Mouse (Mus musculus) lung, postnatal 25 days (tissue): ENCODE measurements around the gene Nphp1.
A peak's percentile ranks its signal among the peaks of the same experiment; 100 is the strongest.

ENCODE experiments used
- DNase-seq: peaks from one replicate; pipeline ENCODE4 v3.0.0; 2022; ENCODE audit warnings: low spot score

The Nphp1 gene

GRCm38 (mm10) chr2:127748316-127748715 lies 40.4 kb downstream of the Nphp1 start:
- no peak for DNase-seq

DNA sequence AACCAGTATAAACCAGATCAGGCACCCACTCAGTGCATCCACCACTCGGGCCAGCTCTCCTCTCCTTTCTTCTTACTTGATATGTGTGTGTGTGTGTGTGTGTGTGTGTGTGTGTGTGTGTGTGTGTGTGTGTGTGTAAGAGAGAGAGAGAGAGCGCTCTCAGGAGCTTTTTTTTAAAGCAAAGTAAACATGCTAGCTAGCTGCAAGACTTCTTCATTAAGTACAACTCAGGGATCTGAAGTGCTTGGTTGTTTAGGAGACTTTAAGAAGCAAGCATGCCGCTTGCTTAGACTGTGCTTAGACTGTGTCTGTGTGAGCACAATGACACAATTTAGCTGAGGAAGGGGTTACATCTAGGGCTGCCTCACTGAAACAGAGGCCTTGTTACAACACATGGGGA lies 46.1 kb downstream of the Nphp1 start:
- peak; percentile 26 for DNase-seq

- DNase-seq = no peak
Measured at GRCm38 (mm10) chr2:127740756-127741519, 47.8 kb downstream of the Nphp1 start.

DNA sequence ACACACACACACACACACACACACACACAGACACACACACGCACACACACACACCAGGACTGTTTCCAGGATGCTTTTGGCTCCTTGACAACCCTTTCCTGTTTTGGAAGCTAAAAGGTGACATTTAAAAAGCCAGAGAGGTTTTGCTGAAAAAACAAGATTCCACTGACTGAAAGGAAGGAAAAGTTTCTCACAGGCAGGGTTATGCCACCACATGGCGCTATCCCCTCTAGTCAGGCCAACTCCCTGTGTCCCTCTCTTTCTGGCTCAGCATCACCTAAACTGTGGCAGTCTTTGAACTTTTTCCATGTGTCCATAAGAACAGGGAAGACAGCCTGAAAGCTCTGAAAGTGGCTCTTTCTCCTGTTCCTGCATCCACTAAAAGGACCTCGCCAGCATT lies 50.8 kb downstream of the Nphp1 start:
- DNase-seq = no peak

- no peak for DNase-seq
Measured at GRCm38 (mm10) chr2:127736631-127737209, 52.0 kb downstream of the Nphp1 start.

DNA sequence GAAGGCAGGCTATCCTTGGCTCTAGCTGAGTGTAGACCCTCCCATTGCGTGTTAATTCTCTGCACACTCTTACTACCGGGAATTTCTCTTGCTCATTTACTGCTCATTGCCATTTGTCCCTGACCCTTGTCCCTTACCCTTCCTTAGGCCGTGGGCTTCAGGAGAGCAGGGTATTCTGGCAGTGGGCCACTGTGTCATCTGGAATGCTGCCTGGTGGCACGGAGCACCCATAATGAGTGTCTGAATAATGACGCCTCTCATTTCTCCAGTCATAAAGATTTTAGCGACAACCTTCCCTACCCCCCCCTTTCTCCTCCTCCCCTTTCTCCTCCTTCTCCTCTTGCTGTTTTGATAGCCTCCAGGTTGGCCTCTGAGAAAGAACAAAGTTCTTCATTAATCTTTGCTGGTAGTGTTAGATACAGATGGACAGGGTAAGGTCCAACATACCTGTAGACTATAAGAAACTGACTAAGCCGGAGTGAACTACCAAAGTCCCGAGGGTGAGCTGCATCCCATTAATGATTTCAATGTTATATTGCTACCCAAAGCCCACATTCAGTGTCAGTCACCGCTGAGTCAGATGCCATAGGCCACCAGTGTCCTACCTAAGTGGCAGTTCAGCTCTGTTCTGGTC lies 53.1 kb downstream of the Nphp1 start:
- no peak for DNase-seq

DNA sequence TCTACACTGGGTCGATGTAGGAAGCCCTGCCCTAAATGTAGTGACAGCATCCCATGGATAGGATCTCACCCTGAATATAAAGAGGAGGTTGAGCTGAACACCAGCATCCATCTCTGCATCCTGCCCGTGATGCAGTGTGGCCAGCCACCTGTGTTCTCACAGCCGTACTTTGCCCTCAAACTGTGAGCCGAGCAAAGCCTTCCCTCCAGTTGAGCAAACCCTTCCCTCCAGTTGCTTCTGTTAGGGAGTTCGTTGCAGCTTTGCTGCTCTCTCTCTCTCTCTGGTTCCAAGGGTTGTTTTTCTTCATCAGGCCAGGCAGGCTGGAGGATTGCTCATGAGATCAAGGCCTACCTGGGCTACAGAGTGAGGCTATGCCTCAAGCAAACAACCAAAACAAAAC lies 53.8 kb downstream of the Nphp1 start:
- DNase-seq = no peak

GRCm38 (mm10) chr2:127730301-127730997 lies 58.2 kb downstream of the Nphp1 start:
- DNase-seq = no peak

DNA sequence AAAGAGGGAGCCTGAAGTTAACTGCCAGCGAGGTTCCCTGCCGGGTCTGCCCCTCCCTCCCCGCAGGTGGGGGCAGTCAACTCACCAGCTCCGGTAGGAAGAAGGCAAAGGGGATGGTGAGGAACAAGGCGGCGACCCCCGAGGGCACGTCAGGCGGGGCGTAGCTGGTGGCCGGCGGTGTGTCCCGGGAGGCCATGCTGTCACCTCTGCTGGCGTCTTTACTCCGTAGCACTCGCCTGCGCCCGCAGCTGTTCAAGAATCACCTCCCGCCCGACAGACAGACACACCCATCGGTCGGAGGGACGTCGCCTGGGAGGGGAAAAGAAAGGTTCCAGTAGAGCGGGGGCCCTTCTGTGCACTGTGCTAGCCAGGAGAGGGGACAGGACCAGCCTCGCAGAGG lies 59.0 kb downstream of the Nphp1 start, which contains the start of gene Mall:
Gene Mall, minus strand, starts transcription at position 262 of the 400 bp plus-strand sequence.
- no peak for DNase-seq

- no peak for DNase-seq
Measured at GRCm38 (mm10) chr2:127728661-127729450, 59.8 kb downstream of the Nphp1 start.

DNA sequence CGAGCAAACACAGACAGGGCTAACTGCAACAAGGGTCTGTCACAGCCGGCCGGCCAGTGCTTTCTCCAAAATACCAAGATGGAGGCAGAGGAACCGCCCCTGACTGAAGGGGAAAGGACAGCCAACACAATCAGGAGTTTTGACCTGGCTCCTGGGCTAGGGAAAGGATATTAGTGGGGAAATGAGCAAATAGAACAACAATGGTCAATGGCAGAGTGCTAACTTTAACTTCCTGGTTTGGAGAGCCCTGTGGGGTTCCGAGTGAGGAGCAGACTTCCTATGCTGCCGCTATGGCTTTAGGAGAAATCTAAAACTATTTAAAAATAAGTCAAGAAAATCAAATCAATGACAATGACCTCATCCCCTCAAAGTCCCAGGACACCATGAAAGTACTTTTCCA lies 60.6 kb downstream of the Nphp1 start:
- no peak for DNase-seq

DNA sequence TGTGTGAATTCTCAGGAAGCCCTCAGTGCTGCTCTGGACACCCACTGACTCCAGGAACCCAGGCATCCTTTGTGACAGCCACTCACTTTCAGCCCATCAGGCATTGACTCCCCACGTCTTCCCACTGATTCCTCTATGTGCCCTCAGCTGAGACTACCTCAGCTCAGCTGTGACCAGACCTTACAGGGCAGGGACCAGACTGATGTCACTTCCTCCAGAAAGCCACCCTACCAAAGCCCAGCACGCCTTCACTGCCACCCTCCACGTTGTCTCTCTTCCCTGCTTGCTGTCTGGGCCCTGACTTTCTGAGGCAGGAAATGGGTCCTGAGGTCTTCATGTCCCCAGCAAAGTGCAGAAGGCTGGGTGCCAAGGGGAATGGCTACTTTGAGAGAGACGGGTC lies 65.5 kb downstream of the Nphp1 start:
- no peak for DNase-seq

DNA sequence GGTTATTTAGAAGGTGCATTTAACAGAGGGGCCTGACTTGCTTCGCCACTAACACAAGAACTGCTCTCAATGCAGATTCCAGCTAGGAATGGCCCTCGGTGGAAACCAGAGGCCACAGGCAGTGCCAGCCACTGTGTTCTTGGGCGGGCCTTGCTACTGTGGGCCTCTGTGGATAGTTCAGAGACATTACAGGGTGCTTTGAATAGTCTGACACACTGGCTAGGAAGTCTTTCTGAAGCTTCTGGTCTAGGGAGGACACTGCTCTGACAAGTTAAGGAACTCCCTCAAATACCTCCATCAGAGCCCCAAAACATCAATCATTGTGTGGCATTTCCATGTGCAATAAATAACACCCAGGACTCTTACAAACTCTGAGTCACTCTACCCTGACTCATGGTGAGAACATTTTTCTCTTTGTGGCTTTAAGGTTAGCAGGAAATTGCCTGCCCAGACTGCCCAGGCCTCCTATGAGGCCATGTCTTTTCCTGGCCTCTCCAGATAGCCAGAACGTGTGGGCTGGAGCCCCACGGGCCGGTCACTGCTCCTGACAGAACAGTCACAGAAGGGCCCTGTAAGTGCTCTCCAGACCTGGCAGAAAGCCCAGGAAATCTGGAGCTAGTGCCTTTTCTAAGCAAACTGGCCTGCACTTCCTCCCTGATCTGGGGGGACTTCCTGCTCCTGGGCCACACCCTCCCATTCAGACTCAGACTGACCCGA lies 66.4 kb downstream of the Nphp1 start:
- peak; percentile 95 for DNase-seq

GRCm38 (mm10) chr2:127718839-127719468 lies 69.7 kb downstream of the Nphp1 start:
- DNase-seq = no peak

GRCm38 (mm10) chr2:127714726-127715125 lies 74.0 kb downstream of the Nphp1 start:
- no peak for DNase-seq

DNA sequence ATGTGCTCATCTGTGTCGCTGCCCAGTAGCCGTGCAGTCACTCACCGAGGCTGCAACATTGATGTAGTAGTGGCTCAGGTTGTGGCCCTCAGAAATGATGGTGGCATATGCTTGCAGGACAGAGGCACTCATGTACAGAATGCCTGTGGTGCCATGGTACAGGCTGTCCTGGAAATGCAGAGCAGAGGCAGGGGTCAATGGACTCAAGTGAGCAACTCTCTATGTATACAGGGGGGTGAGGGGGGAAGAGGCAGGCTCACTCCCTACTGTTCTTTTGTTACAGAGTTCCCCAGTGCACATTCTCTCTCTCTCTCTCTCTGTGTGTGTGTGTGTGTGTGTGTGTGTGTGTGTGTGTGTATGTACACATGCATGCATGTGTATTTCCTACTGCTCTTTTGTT lies 79.9 kb downstream of the Nphp1 start:
- no peak for DNase-seq

- no peak for DNase-seq
Measured at GRCm38 (mm10) chr2:127708060-127708459, 80.6 kb downstream of the Nphp1 start.

DNA sequence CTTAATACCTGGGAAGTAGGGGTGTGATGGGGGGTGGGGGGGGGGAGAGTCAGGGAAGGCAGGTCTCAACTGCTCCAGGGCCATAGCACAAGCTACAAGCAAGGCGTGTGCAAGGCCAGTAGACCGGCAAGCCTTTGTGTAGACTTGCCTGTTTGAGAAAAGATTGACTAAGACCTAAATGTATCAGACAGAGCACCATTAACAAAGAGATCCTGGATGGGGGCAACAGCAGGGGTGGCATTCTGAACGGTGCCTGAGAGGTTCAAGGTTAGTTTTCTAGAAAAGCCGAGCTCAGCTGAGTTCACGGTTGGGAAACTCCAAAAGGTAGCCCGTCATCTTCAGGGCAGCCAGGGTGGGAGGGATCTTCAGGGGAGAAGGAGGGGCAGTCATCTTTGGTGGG lies 83.4 kb downstream of the Nphp1 start:
- no peak for DNase-seq
